Comparison of ENCODE assay signal across 12 mouse cellular contexts in genomic region chr19:10173116-10173718, GRCm38 (mm10). TPM values are rescaled to one million over a fixed set of nuclear protein-coding genes. Genes with fewer than 3 reads are reported as not detected.
DNase-seq lines count a peak whose midpoint lies in the region; ATAC-seq and TF ChIP-seq lines count a peak whose summit lies in the region.
"Had no signal": no experiment of that assay in that cellular context is flagged by ENCODE, and none has a peak within 500 bp of the region (broad histone marks: within the 10 kb centered on the region; RNA-seq: fewer than 3 reads in every experiment).

No protein-coding gene starts in this region.

- peak; percentile 92 for ATAC-seq in erythroblast, adult 5-6 weeks (replicated peaks; ENCODE audit: low FRiP score, poor library complexity, severe bottlenecking)
- ATAC-seq in megakaryocyte, adult 5-6 weeks (ENCODE audit: poor library complexity, severe bottlenecking) = peak; percentile 78
- ATAC-seq: forebrain, embryonic 15.5 days had no signal

- H3K36me3 ChIP-seq in thymus, adult 2 months (ENCODE audit: control insufficient read depth, insufficient read depth, low read length) = no peaks in the 10 kb centered on the region
- H3K36me3 ChIP-seq: forebrain, embryonic 15.5 days had no signal

- peak; percentile 30 for DNase-seq in testis, postnatal 10 days (ENCODE audit: low spot score)
- no peak for DNase-seq in testis, postnatal 14 days (ENCODE audit: low spot score)
- DNase-seq in ovary, postnatal 14 days (ENCODE audit: low spot score) = no peak
- no peak for DNase-seq in MN1 (ENCODE audit: low spot score)
- DNase-seq in thymus, adult 2 months = no peak
- DNase-seq: cerebellum, adult 9-11 months; midbrain, embryonic 14.5 days; thymus, postnatal 25 days had no signal

- H3K27me3 ChIP-seq in thymus, adult 2 months (ENCODE audit: control insufficient read depth, insufficient read depth, low read length) = no peaks in the 10 kb centered on the region
- H3K27me3 ChIP-seq: forebrain, embryonic 15.5 days had no signal

- H3K27ac ChIP-seq in thymus, adult 2 months (ENCODE audit: control insufficient read depth, insufficient read depth, low read length) = no peak overlapping the region
- H3K27ac ChIP-seq: forebrain, embryonic 15.5 days; kidney, postnatal 0 days had no signal

- H3K4me1 ChIP-seq in thymus, adult 2 months (replicated peaks; ENCODE audit: control insufficient read depth, insufficient read depth, low read length) = 0 out of 2 replicates have a peak, but pooled peaks cover 3% of the 10 kb centered on the region
- H3K4me1 ChIP-seq: forebrain, embryonic 15.5 days had no signal

- H3K4me3 ChIP-seq in thymus, adult 2 months (ENCODE audit: control insufficient read depth, insufficient read depth, low read length) = no peak overlapping the region
- H3K4me3 ChIP-seq: forebrain, embryonic 15.5 days had no signal

- no peak for TF ChIP-seq POLR2A in thymus, adult 2 months (IDR thresholded peaks at IDR 0.05; ENCODE audit: control insufficient read depth, extremely low read depth, insufficient read depth, low read length, poor library complexity)

- 33% methylated on average over 5 of the region's 5 CpGs for WGBS in thymus, adult 2 months

- no peak for TF ChIP-seq CTCF in thymus, adult 2 months (IDR thresholded peaks at IDR 0.05; ENCODE audit: borderline replicate concordance, control insufficient read depth, extremely low read depth, insufficient read depth, low read length, poor library complexity)

RNA-seq across cellular contexts. Expression of gene Fads1, which starts 9.5 kb away (rescaled TPM):
- total RNA-seq in erythroblast, adult 5-6 weeks (2015; ENCODE audit: low replicate concordance) = 19.2 and 38.2 TPM in 2 replicates
- total RNA-seq in erythroblast, adult 5-6 weeks (2017; ENCODE audit: low replicate concordance) = 13.0 and 15.6 TPM in 2 replicates
- 12.3 and 12.6 TPM in 2 replicates for total RNA-seq in megakaryocyte, adult 5-6 weeks (2015)
- total RNA-seq in megakaryocyte, adult 5-6 weeks (2017) = 5.3 and 9.6 TPM in 2 replicates
- 50.2 and 51.4 TPM in 2 replicates for polyA plus RNA-seq in thymus, adult 2 months (2012; rRNA removed)

RNA-seq across cellular contexts. Expression of gene Tmem258, which starts 30.6 kb away (rescaled TPM):
- 87.8 and 120 TPM in 2 replicates for total RNA-seq in erythroblast, adult 5-6 weeks (2015; ENCODE audit: low replicate concordance)
- total RNA-seq in erythroblast, adult 5-6 weeks (2017; ENCODE audit: low replicate concordance) = 49.7 and 60.6 TPM in 2 replicates
- 182 and 197 TPM in 2 replicates for total RNA-seq in megakaryocyte, adult 5-6 weeks (2015)
- total RNA-seq in megakaryocyte, adult 5-6 weeks (2017) = 163 and 204 TPM in 2 replicates
- 159 and 189 TPM in 2 replicates for polyA plus RNA-seq in thymus, adult 2 months (2012; rRNA removed)

RNA-seq across cellular contexts. Expression of gene Fen1, which starts 30.8 kb away (rescaled TPM):
- total RNA-seq in erythroblast, adult 5-6 weeks (2015; ENCODE audit: low replicate concordance) = 15.2 and 26.3 TPM in 2 replicates
- 38.4 and 58.1 TPM in 2 replicates for total RNA-seq in erythroblast, adult 5-6 weeks (2017; ENCODE audit: low replicate concordance)
- total RNA-seq in megakaryocyte, adult 5-6 weeks (2015) = 30.7 and 33.9 TPM in 2 replicates
- 60.5 and 62.9 TPM in 2 replicates for total RNA-seq in megakaryocyte, adult 5-6 weeks (2017)
- polyA plus RNA-seq in thymus, adult 2 months (2012; rRNA removed) = 43.8 and 57.8 TPM in 2 replicates
